Mouse (Mus musculus) neural tube, embryonic 15.5 days (tissue): ENCODE data around the gene Iqce. TPM values are rescaled to one million over a fixed set of nuclear protein-coding genes. Genes with fewer than 3 reads are reported as not detected.

ENCODE experiments used
- ATAC-seq: fragments of 200-750 bp; cut with Nextera tagmentation; 2 replicates; pipeline ENCODE4 v1.8.0; 2017; ENCODE audit warnings: mild to moderate bottlenecking, moderate TSS enrichment, moderate library complexity; ENCODE audit not compliant: low FRiP score
- H3K27ac ChIP-seq: fragments of 300-500 bp; sonication (generic); replicated peaks from 2 replicates; pipeline ENCODE4 v1.5.1; 2015; ENCODE audit warnings: mild to moderate bottlenecking, inconsistent platforms
- H3K27me3 ChIP-seq: fragments of 300-500 bp; sonication (generic); replicated peaks from 2 replicates; pipeline ENCODE4 v1.6.1; 2015; ENCODE audit warnings: inconsistent platforms
- H3K36me3 ChIP-seq: fragments of 300-500 bp; sonication (generic); 2 replicates; pipeline ENCODE4 v1.6.1; 2015; ENCODE audit warnings: inconsistent platforms
- H3K4me1 ChIP-seq: fragments of 300-500 bp; sonication (generic); 2 replicates; pipeline ENCODE4 v1.6.1; 2015; ENCODE audit warnings: inconsistent platforms
- H3K4me2 ChIP-seq: fragments of 300-500 bp; sonication (generic); 2 replicates; pipeline ENCODE4 v1.6.1; 2015; ENCODE audit warnings: inconsistent platforms, mild to moderate bottlenecking, moderate library complexity
- H3K4me3 ChIP-seq: fragments of 300-500 bp; sonication (generic); replicated peaks from 2 replicates; pipeline ENCODE4 v1.5.1; 2015; ENCODE audit warnings: mild to moderate bottlenecking, inconsistent platforms
- H3K9ac ChIP-seq: fragments of 300-500 bp; sonication (generic); replicated peaks from 2 replicates; pipeline ENCODE4 v1.6.1; 2015; ENCODE audit warnings: mild to moderate bottlenecking, inconsistent platforms
- H3K9me3 ChIP-seq: fragments of 300-500 bp; sonication (generic); replicated peaks from 2 replicates; pipeline ENCODE4 v1.6.1; 2016; ENCODE audit warnings: inconsistent platforms
- WGBS: fragments of 180-500 bp; shearing (Covaris S2); methylation state at CpG from one replicate; pipeline ENCODE4 v1.1.7; 2015; ENCODE audit warnings: mixed read lengths; 5-methylcytosine and 5-hydroxymethylcytosine counted together
- polyA plus RNA-seq: library from polyadenylated mRNA; unstranded; fragments of >200 nt; fragmentation: Nextera tagmentation; extraction: Ambion mirVana; gene quantifications from 2 replicates; pipeline ENCODE4 v1.2.1, GENCODE M21; 2015

Gene Iqce
- polyA plus RNA-seq, 1 experiment from 2014 or later = 26.2 TPM

- Histone ChIP-seq H3K27me3 (peaks cover 19% of the 10 kb centered on the region), H3K4me1 (peaks cover 10% of the 10 kb centered on the region), H3K4me2 (no peak overlapping the region), H3K9me3 (no peaks in the 10 kb centered on the region), H3K9ac (no peak overlapping the region), H3K27ac (no peak overlapping the region), H3K36me3 (no peaks in the 10 kb centered on the region), H3K4me3 (no peak overlapping the region)
- 90% methylated on average over 11 of the region's 11 CpGs for WGBS
- no peak for ATAC-seq
Observed at GRCm38 (mm10) chr5:140731040-140731797, 29.0 kb upstream of the Iqce start.

- ATAC-seq = no peak
- Histone ChIP-seq H3K27ac (no peak overlapping the region), H3K9me3 (no peaks in the 10 kb centered on the region)
Observed at GRCm38 (mm10) chr5:140726946-140727740, 25.0 kb upstream of the Iqce start.

GRCm38 (mm10) chr5:140726062-140726839 is 24.1 kb upstream of the Iqce start:
- Histone ChIP-seq H3K4me3 (no peak overlapping the region), H3K27ac (peak overlapping the region; percentile 66), H3K4me1 (peaks cover 17% of the 10 kb centered on the region), H3K36me3 (no peaks in the 10 kb centered on the region), H3K27me3 (no peaks in the 10 kb centered on the region), H3K4me2 (no peak overlapping the region), H3K9ac (no peak overlapping the region), H3K9me3 (no peaks in the 10 kb centered on the region)
- 56% methylated on average over 7 of the region's 7 CpGs for WGBS
- ATAC-seq = peak; percentile 63; the same call in 1 of the 2 replicates

More at GRCm38 (mm10) chr5:140726946-140727740, 25.0 kb upstream of the Iqce start:
- 83% methylated on average over 17 of the region's 17 CpGs for WGBS
- Histone ChIP-seq H3K27me3 (no peaks in the 10 kb centered on the region), H3K4me1 (peaks cover 17% of the 10 kb centered on the region), H3K4me3 (no peak overlapping the region), H3K36me3 (no peaks in the 10 kb centered on the region), H3K4me2 (no peak overlapping the region), H3K9ac (no peak overlapping the region)

- peak within 1 kb of the TSS; percentile 30; the same call in 1 of the 2 replicates for H3K4me2 ChIP-seq
- peak; percentile 53; the same call in 1 of the 2 replicates for ATAC-seq
- no peaks in the 10 kb centered on the region for H3K27me3 ChIP-seq
- peaks cover 17% of the 10 kb centered on the region for H3K4me1 ChIP-seq
- peaks cover 7% of the 10 kb centered on the region for H3K36me3 ChIP-seq
- WGBS = 38% methylated on average over 13 of the region's 13 CpGs
- no peak within 1 kb of the TSS for H3K9ac ChIP-seq
- peak within 1 kb of the TSS; percentile 5; the same call in 1 of the 2 replicates for H3K4me3 ChIP-seq
- H3K27ac ChIP-seq = 0 out of 2 replicates have a peak within 1 kb of the TSS, but pooled peaks have one; percentile 18
- H3K9me3 ChIP-seq = no peaks in the 10 kb centered on the region
Observed at GRCm38 (mm10) chr5:140723822-140724221, 21.6 kb upstream of the Iqce start, which contains the start of gene Amz1. Gene Amz1 (plus strand): TSS chr5:140724127.

GRCm38 (mm10) chr5:140722121-140722520 is 19.9 kb upstream of the Iqce start:
- Histone ChIP-seq H3K4me3 (no peak overlapping the region), H3K27ac (no peak overlapping the region), H3K4me2 (no peak overlapping the region), H3K4me1 (peaks cover 17% of the 10 kb centered on the region), H3K36me3 (peaks cover 24% of the 10 kb centered on the region), H3K27me3 (no peaks in the 10 kb centered on the region), H3K9ac (no peak overlapping the region), H3K9me3 (no peaks in the 10 kb centered on the region)
- ATAC-seq = no peak
- WGBS = 79% methylated on average over 3 of the region's 3 CpGs

- Histone ChIP-seq H3K27me3 (no peaks in the 10 kb centered on the region), H3K4me3 (no peak overlapping the region), H3K36me3 (peaks cover 38% of the 10 kb centered on the region), H3K27ac (no peak overlapping the region), H3K4me1 (peaks cover 17% of the 10 kb centered on the region), H3K9me3 (no peaks in the 10 kb centered on the region), H3K4me2 (no peak overlapping the region), H3K9ac (no peak overlapping the region)
- WGBS = 85% methylated on average over 7 of the region's 7 CpGs
- no peak for ATAC-seq
Observed at GRCm38 (mm10) chr5:140720773-140721172, 18.6 kb upstream of the Iqce start.

- no peak for ATAC-seq
- H3K27ac ChIP-seq = no peak overlapping the region
- WGBS = 86% methylated on average over 5 of the region's 5 CpGs
- no peak overlapping the region for H3K4me3 ChIP-seq
- no peaks in the 10 kb centered on the region for H3K27me3 ChIP-seq
- no peak overlapping the region for H3K4me2 ChIP-seq
- H3K36me3 ChIP-seq = peaks cover 68% of the 10 kb centered on the region
- H3K9ac ChIP-seq = no peak overlapping the region
- no peaks in the 10 kb centered on the region for H3K9me3 ChIP-seq
- H3K4me1 ChIP-seq = peaks cover 8% of the 10 kb centered on the region
Observed at GRCm38 (mm10) chr5:140711040-140711439, 8.9 kb upstream of the Iqce start.

- Histone ChIP-seq H3K27me3 (no peaks in the 10 kb centered on the region), H3K4me1 (peaks cover 15% of the 10 kb centered on the region), H3K36me3 (peaks cover 61% of the 10 kb centered on the region), H3K4me2 (no peak overlapping the region), H3K9me3 (no peaks in the 10 kb centered on the region), H3K27ac (no peak overlapping the region), H3K4me3 (no peak overlapping the region), H3K9ac (no peak overlapping the region)
- ATAC-seq = no peak
- WGBS = 93% methylated on average over 6 of the region's 6 CpGs
Observed at GRCm38 (mm10) chr5:140710315-140710714, 8.1 kb upstream of the Iqce start.

GRCm38 (mm10) chr5:140705501-140706171 is 3.5 kb upstream of the Iqce start:
- Histone ChIP-seq H3K27me3 (no peaks in the 10 kb centered on the region), H3K36me3 (peaks cover 15% of the 10 kb centered on the region), H3K4me1 (peaks cover 42% of the 10 kb centered on the region), H3K9ac (peak overlapping the region; percentile 75), H3K27ac (peak overlapping the region; percentile 97), H3K9me3 (no peaks in the 10 kb centered on the region), H3K4me2 (peak overlapping the region; percentile 81), H3K4me3 (peak overlapping the region; percentile 62)
- ATAC-seq = no peak; the same call in 1 of the 2 replicates
- 59% methylated on average over 7 of the region's 7 CpGs for WGBS

- Histone ChIP-seq H3K27me3 (no peaks in the 10 kb centered on the region), H3K36me3 (0 out of 2 replicates have a peak, but pooled peaks cover 5% of the 10 kb centered on the region), H3K4me1 (peaks cover 50% of the 10 kb centered on the region), H3K9ac (peak within 1 kb of the TSS; percentile 75), H3K27ac (peak within 1 kb of the TSS; percentile 97), H3K9me3 (no peaks in the 10 kb centered on the region), H3K4me2 (peak within 1 kb of the TSS; percentile 81), H3K4me3 (peak within 1 kb of the TSS; percentile 62)
- WGBS = under 1% methylated on average over 69 of the region's 69 CpGs
- peak; percentile 93 for ATAC-seq
Observed at GRCm38 (mm10) chr5:140704378-140705251, 2.4 kb upstream of the Iqce start, which contains the start of gene Brat1. Gene Brat1 (plus strand): TSS chr5:140705011.
